Mouse (Mus musculus) kidney, postnatal 0 days (tissue): ENCODE results near the gene Vav2. TPM values are rescaled to one million over a fixed set of nuclear protein-coding genes. Genes with fewer than 3 reads are reported as not detected.

Source experiments
- ATAC-seq: fragments of 200-750 bp; cut with Nextera tagmentation; replicated peaks from 2 replicates; pipeline ENCODE4 v1.8.0; 2017; ENCODE audit warnings: low read depth, moderate number of reproducible peaks, moderate TSS enrichment, moderate library complexity; ENCODE audit not compliant: low FRiP score
- DNase-seq: peaks from one replicate; pipeline ENCODE4 v3.0.0-alpha.2; 2016; ENCODE audit warnings: low spot score
- H3K27ac ChIP-seq: fragments of 300-500 bp; sonication (generic); 2 replicates; pipeline ENCODE4 v1.5.1; 2014; ENCODE audit warnings: mild to moderate bottlenecking
- H3K27me3 ChIP-seq: fragments of 300-500 bp; sonication (generic); 2 replicates; pipeline ENCODE4 v1.6.1; 2014; ENCODE audit warnings: low read length, mixed read lengths; ENCODE audit not compliant: insufficient read depth
- H3K36me3 ChIP-seq: fragments of 300-500 bp; sonication (generic); 2 replicates; pipeline ENCODE4 v1.6.1; 2014; ENCODE audit warnings: low read length, mixed read lengths; ENCODE audit not compliant: insufficient read depth
- H3K4me1 ChIP-seq: fragments of 300-500 bp; sonication (generic); replicated peaks from 2 replicates; pipeline ENCODE4 v1.6.1; 2014; ENCODE audit warnings: antibody characterized with exemption, low read length, mixed read lengths; ENCODE audit not compliant: insufficient read depth
- H3K4me2 ChIP-seq: fragments of 300-500 bp; sonication (generic); 2 replicates; pipeline ENCODE4 v1.6.1; 2014; ENCODE audit warnings: mild to moderate bottlenecking, low read length, moderate library complexity, mixed read lengths
- H3K4me3 ChIP-seq: fragments of 300-500 bp; sonication (generic); replicated peaks from 2 replicates; pipeline ENCODE4 v1.5.1; 2014; ENCODE audit warnings: low read depth, low read length
- H3K9ac ChIP-seq: fragments of 300-500 bp; sonication (generic); 2 replicates; pipeline ENCODE4 v1.6.1; 2014; ENCODE audit warnings: low read depth, low read length
- H3K9me3 ChIP-seq: fragments of 300-500 bp; sonication (generic); replicated peaks from 2 replicates; pipeline ENCODE4 v1.6.1; 2016; ENCODE audit warnings: low read length, inconsistent platforms, mixed read lengths
- CTCF ChIP-seq: IDR thresholded peaks from 2 replicates; pipeline ENCODE4 v1.5.1; 2016; ENCODE audit warnings: antibody characterized with exemption, low read depth, mild to moderate bottlenecking, moderate library complexity
- WGBS: fragments of 180-500 bp; shearing (Covaris S2); extraction: QIAGEN DNeasy Blood & Tissue Kit; methylation state at CpG from one replicate; pipeline ENCODE4 v1.1.7; 2014; 5-methylcytosine and 5-hydroxymethylcytosine counted together
- polyA plus RNA-seq: library from polyadenylated mRNA; unstranded; fragments of >200 nt; fragmentation: Nextera tagmentation; extraction: Ambion mirVana; gene quantifications from 2 replicates; pipeline ENCODE4 v1.2.1, GENCODE M21; 2015

The Vav2 gene
- polyA plus RNA-seq, 1 experiment from 2014 or later: 4.7 TPM

- Histone ChIP-seq H3K27me3 (no peaks in the 10 kb centered on the region), H3K4me3 (no peak overlapping the region), H3K4me1 (peaks cover 34% of the 10 kb centered on the region), H3K36me3 (no peaks in the 10 kb centered on the region), H3K27ac (no peak overlapping the region), H3K9ac (no peak overlapping the region), H3K4me2 (no peak overlapping the region), H3K9me3 (no peaks in the 10 kb centered on the region)
- WGBS: 34% methylated on average over 6 of the region's 6 CpGs
- ATAC-seq (no peak), DNase-seq (no peak)
- no peak for TF ChIP-seq CTCF
Observed at GRCm38 (mm10) chr2:27321431-27321875, 105.4 kb downstream of the Vav2 start.

- 79% methylated on average over 8 of the region's 8 CpGs for WGBS
- Histone ChIP-seq H3K4me2 (no peak overlapping the region), H3K9me3 (no peaks in the 10 kb centered on the region), H3K27ac (no peak overlapping the region), H3K4me3 (no peak overlapping the region), H3K9ac (no peak overlapping the region), H3K4me1 (peaks cover 34% of the 10 kb centered on the region), H3K27me3 (no peaks in the 10 kb centered on the region), H3K36me3 (no peaks in the 10 kb centered on the region)
- no peak for ATAC-seq
- DNase-seq: no peak
- TF ChIP-seq CTCF: no peak
Observed at GRCm38 (mm10) chr2:27320820-27321219, 106.0 kb downstream of the Vav2 start.

- Histone ChIP-seq H3K36me3 (no peaks in the 10 kb centered on the region), H3K4me2 (no peak overlapping the region), H3K4me1 (peaks cover 20% of the 10 kb centered on the region), H3K4me3 (no peak overlapping the region), H3K9ac (no peak overlapping the region), H3K27ac (no peak overlapping the region), H3K27me3 (no peaks in the 10 kb centered on the region), H3K9me3 (no peaks in the 10 kb centered on the region)
- 46% methylated on average over 4 of the region's 4 CpGs for WGBS
- DNase-seq: peak; percentile 87
- no peak for TF ChIP-seq CTCF
- peak; percentile 90 for ATAC-seq
Observed at GRCm38 (mm10) chr2:27318606-27319005, 108.2 kb downstream of the Vav2 start.

GRCm38 (mm10) chr2:27318197-27318596 lies 108.6 kb downstream of the Vav2 start:
- no peak for TF ChIP-seq CTCF
- WGBS: 0% methylated on average over 1 of the region's 1 CpGs
- peak; percentile 23; the same call in 1 of the 2 replicates for ATAC-seq
- H3K4me1 ChIP-seq: peaks cover 17% of the 10 kb centered on the region
- H3K4me2 ChIP-seq: no peak overlapping the region
- H3K27ac ChIP-seq: no peak overlapping the region
- DNase-seq: peak; percentile 29
- no peaks in the 10 kb centered on the region for H3K36me3 ChIP-seq
- no peaks in the 10 kb centered on the region for H3K27me3 ChIP-seq
- H3K9me3 ChIP-seq: no peaks in the 10 kb centered on the region
- H3K4me3 ChIP-seq: no peak overlapping the region
- H3K9ac ChIP-seq: no peak overlapping the region

- H3K9me3 ChIP-seq: no peaks in the 10 kb centered on the region
- H3K4me1 ChIP-seq: peaks cover 25% of the 10 kb centered on the region
- no peak for DNase-seq
- no peak overlapping the region for H3K4me3 ChIP-seq
- no peaks in the 10 kb centered on the region for H3K27me3 ChIP-seq
- TF ChIP-seq CTCF: no peak
- no peak overlapping the region for H3K9ac ChIP-seq
- no peaks in the 10 kb centered on the region for H3K36me3 ChIP-seq
- H3K4me2 ChIP-seq: no peak overlapping the region
- WGBS: 77% methylated on average over 5 of the region's 5 CpGs
- no peak overlapping the region for H3K27ac ChIP-seq
- no peak for ATAC-seq
Observed at GRCm38 (mm10) chr2:27316167-27316566, 110.7 kb downstream of the Vav2 start.

GRCm38 (mm10) chr2:27314269-27314668 lies 112.6 kb downstream of the Vav2 start:
- WGBS: 87% methylated on average over 5 of the region's 5 CpGs

GRCm38 (mm10) chr2:27312500-27312899 lies 114.3 kb downstream of the Vav2 start:
- Histone ChIP-seq H3K27ac (peak overlapping the region; percentile 19; the same call in 1 of the 2 replicates), H3K36me3 (no peaks in the 10 kb centered on the region), H3K4me3 (no peak overlapping the region), H3K9me3 (no peaks in the 10 kb centered on the region), H3K4me2 (no peak overlapping the region), H3K9ac (no peak overlapping the region), H3K27me3 (no peaks in the 10 kb centered on the region), H3K4me1 (peaks cover 11% of the 10 kb centered on the region)
- 30% methylated on average over 3 of the region's 3 CpGs for WGBS
- peak; percentile 92 for DNase-seq
- ATAC-seq: peak; percentile 52; the same call in 1 of the 2 replicates
- TF ChIP-seq CTCF: no peak

More at GRCm38 (mm10) chr2:27314269-27314668, 112.6 kb downstream of the Vav2 start:
- Histone ChIP-seq H3K9me3 (no peaks in the 10 kb centered on the region), H3K4me1 (peaks cover 25% of the 10 kb centered on the region), H3K27me3 (no peaks in the 10 kb centered on the region), H3K4me3 (no peak overlapping the region), H3K36me3 (no peaks in the 10 kb centered on the region), H3K4me2 (no peak overlapping the region), H3K27ac (no peak overlapping the region), H3K9ac (no peak overlapping the region)
- TF ChIP-seq CTCF: no peak
- ATAC-seq (no peak), DNase-seq (no peak)
